Mouse (Mus musculus) adrenal gland, adult 2 months (tissue): ENCODE measurements around the gene Cpne9. TPM values are rescaled to one million over a fixed set of nuclear protein-coding genes. Genes with fewer than 3 reads are reported as not detected.

ENCODE experiments used
- DNase-seq: peaks from one replicate; pipeline ENCODE4 v3.0.0; 2021
- long read RNA-seq: library from polyadenylated mRNA; stranded (forward); transcript quantifications from one replicate; pipeline ENCODE4 v2.0.0, GENCODE M21; 2021
- polyA plus RNA-seq: library from polyadenylated mRNA; depleted of rRNA; stranded (reverse); fragments of >200 nt; gene quantifications from 2 replicates; pipeline ENCODE4 v1.2.3, GENCODE M21; 2012; rRNA removed
- total RNA-seq, 2 experiments: library from RNA; stranded (reverse); gene quantifications; 2 replicates each; pipeline ENCODE4 v1.2.3; 2021

Gene Cpne9
- total RNA-seq, result 1 to 10 TPM; 2.8 to 3.4 TPM
- polyA plus RNA-seq, result 2.2 and 7.4 TPM in 2 replicates
- long read RNA-seq, result 0 reads

- no peak for DNase-seq
Observed at GRCm38 (mm10) chr6:113282101-113282802, at the start of gene Cpne9. Gene Cpne9, plus strand, starts transcription at chr6:113282307.

- DNase-seq, result no peak
Observed at GRCm38 (mm10) chr6:113235141-113235540, 47.0 kb upstream of the Cpne9 start.

- peak; percentile 100 for DNase-seq
Observed at GRCm38 (mm10) chr6:113237542-113238270, 44.4 kb upstream of the Cpne9 start, which contains the start of gene Mtmr14. Gene Mtmr14, plus strand, starts transcription at chr6:113237843.

GRCm38 (mm10) chr6:113238442-113238841 is 43.7 kb upstream of the Cpne9 start:
- DNase-seq, result no peak

- DNase-seq, result no peak
Observed at GRCm38 (mm10) chr6:113242753-113243152, 39.4 kb upstream of the Cpne9 start.

GRCm38 (mm10) chr6:113245585-113245984 is 36.5 kb upstream of the Cpne9 start:
- DNase-seq, result no peak

GRCm38 (mm10) chr6:113250786-113251185 is 31.3 kb upstream of the Cpne9 start:
- DNase-seq, result no peak

GRCm38 (mm10) chr6:113251921-113252320 is 30.2 kb upstream of the Cpne9 start:
- no peak for DNase-seq

GRCm38 (mm10) chr6:113254899-113255298 is 27.2 kb upstream of the Cpne9 start:
- peak; percentile 84 for DNase-seq

- no peak for DNase-seq
Observed at GRCm38 (mm10) chr6:113261174-113261858, 20.8 kb upstream of the Cpne9 start.

- no peak for DNase-seq
Observed at GRCm38 (mm10) chr6:113263531-113263930, 18.6 kb upstream of the Cpne9 start.

- DNase-seq, result no peak
Observed at GRCm38 (mm10) chr6:113264429-113264828, 17.7 kb upstream of the Cpne9 start.

GRCm38 (mm10) chr6:113266996-113267655 is 15.0 kb upstream of the Cpne9 start:
- DNase-seq, result no peak

GRCm38 (mm10) chr6:113267988-113268387 is 14.1 kb upstream of the Cpne9 start:
- no peak for DNase-seq

GRCm38 (mm10) chr6:113272365-113272764 is 9.7 kb upstream of the Cpne9 start:
- DNase-seq, result no peak

GRCm38 (mm10) chr6:113276846-113277245 is 5.3 kb upstream of the Cpne9 start:
- DNase-seq, result no peak

GRCm38 (mm10) chr6:113281676-113282075 is 431 bp upstream of the Cpne9 start:
- DNase-seq, result no peak

- DNase-seq, result no peak
Observed at GRCm38 (mm10) chr6:113282969-113283368, 862 bp downstream of the Cpne9 start.

GRCm38 (mm10) chr6:113283500-113283899 is 1.4 kb downstream of the Cpne9 start:
- DNase-seq, result no peak

- no peak for DNase-seq
Observed at GRCm38 (mm10) chr6:113284931-113285330, 2.8 kb downstream of the Cpne9 start.

GRCm38 (mm10) chr6:113286316-113286715 is 4.2 kb downstream of the Cpne9 start:
- DNase-seq, result no peak

- no peak for DNase-seq
Observed at GRCm38 (mm10) chr6:113287236-113287635, 5.1 kb downstream of the Cpne9 start.
